Mouse (Mus musculus): ENCODE measurements around the gene Esrra.

Esrra gene

GRCm38 (mm10) chr19:6920741-6921636 lies 624 bp downstream of the Esrra start:
- DNase-seq (ENCODE audit: low read depth, low spot score) = peak; percentile 77

DNA sequence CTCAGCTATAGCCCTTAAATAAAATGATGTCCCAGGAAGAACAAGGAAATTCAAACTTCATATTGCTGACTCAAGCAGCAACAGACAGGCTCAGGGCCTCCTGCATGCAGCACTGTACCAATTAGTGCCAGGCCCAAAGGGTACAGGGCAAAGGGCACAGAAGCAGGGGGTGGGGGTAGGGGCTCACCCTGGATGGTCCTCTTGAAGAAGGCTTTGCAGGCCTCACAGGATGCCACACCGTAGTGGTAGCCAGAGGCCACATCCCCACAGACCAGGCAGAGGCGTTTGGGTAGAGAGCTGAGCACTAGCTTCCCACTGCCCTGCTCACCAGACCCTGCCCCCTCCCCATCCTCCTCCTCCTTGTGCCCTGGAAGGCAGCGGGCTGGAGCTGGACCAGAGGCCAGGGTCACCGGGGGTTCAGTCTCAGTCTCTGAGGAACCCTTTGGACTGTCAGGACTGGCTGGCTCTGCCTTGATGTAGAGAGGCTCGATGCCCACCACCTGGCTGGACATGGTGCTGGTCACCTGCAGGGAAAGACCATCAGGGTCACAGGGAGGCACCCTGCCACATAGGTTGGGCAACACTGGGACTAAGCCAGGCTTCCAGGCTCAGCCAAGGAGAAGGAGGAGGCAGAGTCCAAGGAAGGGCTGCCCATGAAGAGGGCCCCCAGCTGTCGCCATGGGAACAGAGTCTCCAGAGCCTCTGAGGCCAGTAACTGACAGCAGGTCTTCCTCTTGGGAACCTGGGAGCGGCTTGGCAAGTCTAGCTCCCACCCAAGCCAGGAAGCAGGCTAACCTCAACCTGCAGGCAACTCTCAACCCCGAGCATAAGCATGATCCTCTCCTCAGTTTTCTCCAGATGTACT lies 1.5 kb downstream of the Esrra start:
- DNase-seq (ENCODE audit: low read depth, low spot score) = no peak

- DNase-seq (ENCODE audit: low read depth, low spot score) = no peak
These were observed 2.2 kb downstream of the Esrra start for GRCm38 (mm10) chr19:6919431-6919830.

DNA sequence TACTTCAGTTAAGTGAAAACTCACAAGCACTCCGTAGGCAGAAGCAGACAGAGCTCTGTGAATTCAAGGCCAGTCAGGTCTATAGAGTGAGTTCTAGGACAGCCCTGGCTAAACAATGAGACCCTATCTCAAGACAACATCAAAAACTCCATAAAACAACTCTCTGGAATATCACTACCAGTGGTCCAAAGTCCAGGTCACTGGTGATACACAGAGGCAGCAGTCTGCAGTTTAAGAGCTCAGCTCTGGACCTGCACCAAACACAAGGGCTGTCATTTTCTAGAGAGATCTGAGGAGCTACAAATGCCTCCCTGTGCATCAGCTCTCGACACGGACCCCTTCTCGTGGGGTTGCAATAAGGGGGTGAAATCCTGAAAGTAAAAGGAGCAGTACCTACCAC lies 3.3 kb downstream of the Esrra start:
- DNase-seq (ENCODE audit: low read depth, low spot score) = no peak

DNA sequence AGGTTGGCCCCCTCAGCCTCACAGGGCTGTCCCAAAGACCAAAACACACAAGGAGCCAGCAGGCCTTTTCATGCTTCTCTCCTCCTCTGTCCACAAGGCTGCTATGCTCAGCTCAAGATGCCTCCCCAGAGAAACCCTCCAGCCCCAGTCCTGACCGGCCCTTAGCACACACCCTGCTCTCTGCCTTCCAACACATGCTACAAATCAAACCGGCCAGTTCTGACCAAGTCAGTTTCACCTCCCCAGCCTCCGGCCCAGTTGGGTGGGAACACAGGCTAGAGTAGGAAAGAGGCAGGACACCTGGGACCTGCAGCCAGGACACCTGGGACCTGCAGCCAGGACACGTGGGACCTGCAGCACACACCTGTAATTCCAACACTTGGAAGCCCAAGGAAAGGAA lies 5.1 kb downstream of the Esrra start:
- DNase-seq (ENCODE audit: low read depth, low spot score) = no peak

GRCm38 (mm10) chr19:6915276-6915675 lies 6.3 kb downstream of the Esrra start:
- DNase-seq (ENCODE audit: low read depth, low spot score) = no peak

DNA sequence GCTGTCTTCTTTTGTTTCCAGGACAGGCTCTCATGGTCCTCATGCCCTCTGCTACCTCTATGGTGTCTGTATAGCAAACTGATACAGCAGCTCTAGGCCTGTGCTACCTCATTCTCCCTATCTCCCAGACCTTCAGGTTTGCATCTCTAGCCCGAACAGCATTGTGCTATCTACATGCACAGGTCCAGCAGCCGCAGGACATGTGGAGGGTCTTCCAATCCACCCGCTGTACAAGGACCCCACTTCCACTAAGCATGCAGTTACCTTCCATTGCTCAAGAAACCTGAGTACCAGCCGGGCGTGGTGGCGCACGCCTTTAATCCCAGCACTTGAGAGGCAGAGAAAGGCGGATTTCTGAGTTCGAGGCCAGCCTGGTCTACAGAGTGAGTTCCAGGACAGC lies 7.1 kb downstream of the Esrra start:
- DNase-seq (ENCODE audit: low read depth, low spot score) = no peak

DNA sequence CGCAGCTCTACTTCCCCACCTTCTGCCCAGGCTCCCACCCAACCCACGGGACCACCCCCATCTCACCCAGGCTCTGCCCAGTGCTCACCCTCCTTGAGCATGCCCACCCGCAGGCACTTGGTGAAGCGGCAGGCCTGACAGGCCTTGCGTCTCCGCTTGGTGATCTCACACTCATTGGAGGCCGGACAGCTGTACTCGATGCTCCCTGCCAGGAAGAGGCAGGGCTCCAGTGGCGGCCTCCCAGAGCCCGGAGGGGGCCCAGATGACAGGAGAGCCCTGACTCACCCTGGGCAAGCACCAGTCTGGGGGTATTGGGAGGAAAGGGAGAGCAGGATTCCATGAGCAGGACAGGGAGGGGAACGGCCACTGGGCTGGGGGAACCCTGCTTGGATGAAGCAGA lies 7.6 kb downstream of the Esrra start:
- no peak for DNase-seq (ENCODE audit: low read depth, low spot score)

GRCm38 (mm10) chr19:6913036-6913435 lies 8.6 kb downstream of the Esrra start:
- no peak for DNase-seq (ENCODE audit: low read depth, low spot score)

DNA sequence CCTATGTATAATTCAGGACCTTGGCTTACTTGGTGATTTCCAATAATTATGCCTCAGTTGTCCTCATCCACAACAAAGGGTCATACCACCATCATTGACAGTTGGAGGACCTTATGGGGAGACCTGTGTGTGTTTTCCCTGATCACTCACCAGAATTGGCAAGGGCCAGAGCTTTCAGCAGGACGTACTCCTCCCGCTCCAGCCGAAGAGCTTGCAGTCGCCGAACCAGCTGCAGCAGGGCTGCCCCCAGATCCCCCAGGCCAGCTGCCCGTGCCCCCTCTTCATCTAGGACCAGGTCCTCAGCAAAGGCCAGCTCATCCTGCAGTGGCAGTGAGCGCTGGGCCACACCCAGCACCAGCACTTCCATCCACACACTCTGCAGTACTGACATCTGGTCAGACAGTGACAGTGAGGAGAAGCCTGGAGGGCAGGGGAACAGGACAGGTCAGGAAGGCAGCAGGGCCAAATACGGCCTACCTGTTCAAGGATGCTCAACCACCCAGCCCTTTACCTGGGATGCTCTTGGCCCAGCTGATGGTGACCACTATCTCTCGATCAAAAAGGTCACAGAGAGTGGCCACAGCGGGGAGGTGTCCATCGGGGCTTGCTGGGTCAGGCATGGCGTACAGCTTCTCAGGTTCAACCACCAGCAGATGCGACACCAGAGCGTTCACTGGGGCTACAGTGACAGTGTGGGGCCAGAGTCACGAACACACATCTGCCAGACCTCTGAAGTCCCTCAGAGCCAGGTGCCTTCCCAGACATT lies 9.2 kb downstream of the Esrra start:
- DNase-seq (ENCODE audit: low read depth, low spot score) = no peak

GRCm38 (mm10) chr19:6911101-6912074 lies 10.2 kb downstream of the Esrra start:
- no peak for DNase-seq (ENCODE audit: low read depth, low spot score)

- peak; percentile 73 for DNase-seq (ENCODE audit: low read depth, low spot score)
These were observed 11.3 kb downstream of the Esrra start for GRCm38 (mm10) chr19:6910306-6910705.

- peak; percentile 95 for DNase-seq (ENCODE audit: low read depth, low spot score)
These were observed 11.9 kb downstream of the Esrra start, which contains the start of the genes Trmt112 and Prdx5 for GRCm38 (mm10) chr19:6909507-6910289. Gene Trmt112, plus strand, starts transcription at chr19:6909698. Gene Prdx5, minus strand, starts transcription at chr19:6910106.

DNA sequence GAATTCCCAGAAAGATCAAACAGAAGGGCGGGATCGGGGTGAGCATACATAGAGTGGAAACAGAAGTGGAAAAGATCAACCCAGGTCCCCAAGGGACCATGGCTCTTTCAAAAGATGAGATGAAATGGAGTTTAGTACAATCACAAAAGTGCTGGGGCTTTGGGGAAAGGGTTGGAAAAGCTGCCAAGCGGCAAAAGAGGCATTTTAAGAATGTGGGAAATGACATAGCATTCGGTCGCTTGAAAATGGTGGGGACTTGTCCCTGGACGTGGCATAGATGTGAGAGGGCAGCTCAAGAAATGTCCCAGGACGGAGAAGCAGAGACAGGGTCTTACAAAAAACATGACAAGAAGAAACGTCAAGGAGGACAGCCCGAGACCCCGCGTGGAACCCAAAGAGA lies 12.6 kb downstream of the Esrra start:
- DNase-seq (ENCODE audit: low read depth, low spot score) = no peak

GRCm38 (mm10) chr19:6907811-6908540 lies 13.6 kb downstream of the Esrra start:
- DNase-seq (ENCODE audit: low read depth, low spot score) = no peak

DNA sequence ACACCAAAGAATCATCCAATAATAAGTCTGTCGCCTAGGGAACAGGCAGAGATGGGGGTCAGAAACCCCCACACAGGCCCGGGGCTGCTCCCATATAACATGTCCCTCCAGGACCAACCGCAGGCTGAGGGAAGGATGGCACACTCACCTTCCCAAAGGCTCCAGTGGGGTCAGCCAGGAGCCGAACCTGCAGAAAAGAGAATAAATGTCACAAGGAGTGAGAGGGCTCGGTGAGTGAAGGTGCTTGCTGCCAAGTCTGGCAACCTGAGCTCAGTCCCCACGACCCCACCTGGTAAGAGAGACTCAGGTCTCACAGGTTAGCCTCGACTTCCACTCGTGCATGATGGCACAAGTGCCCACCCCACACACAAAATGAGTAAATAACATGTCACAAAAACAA lies 14.5 kb downstream of the Esrra start:
- DNase-seq (ENCODE audit: low read depth, low spot score) = no peak

- no peak for DNase-seq (ENCODE audit: low read depth, low spot score)
These were observed 15.4 kb downstream of the Esrra start for GRCm38 (mm10) chr19:6906199-6906598.

GRCm38 (mm10) chr19:6905498-6906159 lies 16.0 kb downstream of the Esrra start:
- no peak for DNase-seq (ENCODE audit: low read depth, low spot score)

All from ZHBTc4 (cell line).